Mouse (Mus musculus): ENCODE data around the gene Gm266.
A peak's percentile ranks its signal among the peaks of the same experiment; 100 is the strongest.

Gm266 gene

DNA sequence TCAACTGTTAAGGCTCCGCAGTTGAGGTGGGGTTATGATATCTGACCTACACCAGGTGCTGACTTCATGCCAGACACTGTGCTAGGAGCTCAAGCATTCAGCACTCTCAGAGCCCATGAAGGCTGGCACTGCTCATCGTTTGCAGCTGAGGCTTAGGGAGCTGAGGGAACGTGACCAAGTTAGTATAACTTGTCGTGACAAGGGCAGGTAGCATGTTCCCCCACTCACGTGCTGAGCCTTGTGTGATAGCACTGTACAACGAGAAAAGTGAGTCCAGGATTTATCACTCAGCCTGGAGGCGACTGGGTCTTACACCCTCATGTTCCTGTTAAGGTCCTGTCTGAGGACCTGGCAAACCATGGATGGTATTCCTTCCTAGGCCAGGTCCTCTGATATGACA lies 34.1 kb downstream of the Gm266 start:
- peak; percentile 90 for DNase-seq

DNA sequence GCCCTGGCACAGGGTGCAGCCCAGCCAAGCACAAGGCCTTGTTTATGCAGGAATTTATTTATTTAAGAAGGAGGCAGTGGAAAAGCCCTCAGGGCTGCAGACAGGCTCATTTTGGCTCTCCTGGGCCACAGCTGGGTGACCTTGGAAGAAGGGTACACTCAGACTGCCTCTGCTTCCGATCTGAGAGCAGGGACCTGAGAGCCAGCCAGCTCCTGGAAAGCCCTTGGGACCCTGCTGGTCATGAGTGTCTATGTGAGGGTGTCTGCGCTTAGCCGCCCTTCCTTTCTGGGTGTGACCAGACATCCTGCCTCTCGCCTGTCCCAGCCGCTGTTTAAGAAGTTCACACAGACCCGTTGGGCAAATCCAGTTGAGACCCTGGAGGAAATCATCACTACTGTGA lies 35.3 kb downstream of the Gm266 start:
- peak; percentile 99 for DNase-seq

DNA sequence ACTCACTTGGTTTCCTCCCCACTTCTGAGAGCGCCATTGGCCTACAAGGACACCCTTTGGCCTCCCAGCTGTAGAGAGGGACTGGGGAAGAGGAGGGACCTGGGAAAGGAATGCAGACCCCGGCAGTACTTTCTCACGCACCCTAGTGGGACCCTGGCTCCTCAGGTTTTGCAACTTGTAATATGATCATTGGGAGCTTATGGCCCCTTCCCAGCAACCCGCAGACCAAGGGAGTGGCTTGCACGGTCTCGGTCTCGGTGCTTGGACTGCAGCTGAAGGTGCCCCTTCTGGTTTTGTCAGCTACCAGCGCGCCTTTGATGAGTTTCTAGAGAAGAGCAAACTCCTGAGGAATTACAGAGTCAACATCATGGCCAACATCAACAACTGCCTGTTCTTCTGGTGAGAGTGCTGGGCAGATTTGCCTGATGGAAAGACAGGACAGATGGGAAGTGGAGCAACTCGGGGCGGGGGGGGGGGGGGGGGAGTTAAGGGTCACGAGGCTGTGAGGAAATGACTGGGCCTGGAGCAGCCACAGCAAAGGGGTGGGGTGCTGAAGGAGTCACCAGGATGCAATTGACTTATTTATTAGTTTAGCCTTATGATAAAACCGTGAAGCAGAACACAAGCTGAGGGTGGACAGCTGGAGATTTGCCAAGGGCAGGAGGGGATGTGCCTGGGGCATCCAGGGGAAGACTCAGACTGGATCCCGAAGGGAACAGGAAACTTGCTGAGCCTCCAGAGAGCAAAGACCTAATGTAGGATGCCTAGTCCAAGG lies 36.5 kb downstream of the Gm266 start:
- peak; percentile 97 for DNase-seq

DNA sequence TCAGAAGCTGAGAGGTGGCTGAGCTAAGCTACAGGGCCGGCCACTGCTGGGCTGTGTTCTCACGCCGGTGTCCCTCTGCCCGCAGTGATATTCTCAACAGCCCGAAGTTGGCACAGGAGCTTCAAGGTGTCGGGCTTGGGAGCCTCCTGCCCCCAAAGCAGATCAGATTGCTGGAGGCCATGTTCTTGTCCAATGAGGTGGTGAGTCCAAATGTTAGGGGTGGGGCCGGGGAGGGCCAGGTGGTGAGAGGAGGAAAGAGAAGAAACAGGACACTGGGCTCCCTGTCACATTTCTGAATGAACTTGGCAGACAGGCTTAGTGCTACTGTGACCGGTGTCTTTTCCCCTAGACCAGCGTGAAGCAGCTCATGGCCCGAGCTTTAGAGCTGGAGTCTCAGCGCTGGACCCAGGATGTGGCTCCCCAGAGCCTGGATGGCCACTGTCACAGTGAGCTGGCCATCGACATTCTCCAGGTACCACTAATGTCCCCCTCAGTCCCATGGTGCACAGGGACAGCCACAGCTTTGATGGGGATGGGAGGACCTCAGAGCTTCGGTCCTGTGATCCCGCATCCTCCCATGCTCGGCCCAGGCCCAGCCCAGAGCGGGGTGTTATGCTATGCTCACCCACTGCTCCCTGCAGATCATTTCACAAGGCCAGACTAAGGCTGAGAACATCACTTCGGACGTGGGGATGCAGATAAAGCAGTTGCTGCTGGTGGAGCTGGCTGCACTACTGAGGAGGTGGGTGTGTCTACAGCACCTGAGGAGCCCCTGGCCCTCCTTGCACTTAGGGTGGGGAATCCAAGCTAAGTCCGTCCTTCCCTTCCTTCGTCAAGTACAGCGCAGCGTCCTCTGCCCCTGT lies 37.5 kb downstream of the Gm266 start:
- peak; percentile 93 for DNase-seq

DNA sequence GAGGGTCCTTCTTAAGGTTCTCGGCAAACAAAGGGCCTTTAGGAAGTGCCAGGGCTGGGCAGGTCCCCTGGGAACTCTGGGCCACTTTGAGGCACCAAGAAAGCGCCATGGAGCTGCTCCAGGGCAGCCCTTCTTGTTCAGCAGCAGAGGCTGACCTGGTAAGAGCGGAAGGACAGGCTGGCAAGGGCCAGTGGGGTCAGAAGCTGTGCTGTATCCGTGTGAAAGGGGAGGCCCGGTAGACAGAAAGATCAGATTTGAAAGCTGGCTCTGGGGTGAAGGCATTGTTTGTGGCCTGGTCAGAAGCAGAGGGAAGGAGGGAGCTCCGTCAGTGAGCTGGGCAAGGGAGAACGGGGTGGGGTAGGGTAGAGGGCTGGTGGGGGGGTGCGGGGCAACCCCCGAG lies 38.3 kb downstream of the Gm266 start:
- DNase-seq, result peak; percentile 89

DNA sequence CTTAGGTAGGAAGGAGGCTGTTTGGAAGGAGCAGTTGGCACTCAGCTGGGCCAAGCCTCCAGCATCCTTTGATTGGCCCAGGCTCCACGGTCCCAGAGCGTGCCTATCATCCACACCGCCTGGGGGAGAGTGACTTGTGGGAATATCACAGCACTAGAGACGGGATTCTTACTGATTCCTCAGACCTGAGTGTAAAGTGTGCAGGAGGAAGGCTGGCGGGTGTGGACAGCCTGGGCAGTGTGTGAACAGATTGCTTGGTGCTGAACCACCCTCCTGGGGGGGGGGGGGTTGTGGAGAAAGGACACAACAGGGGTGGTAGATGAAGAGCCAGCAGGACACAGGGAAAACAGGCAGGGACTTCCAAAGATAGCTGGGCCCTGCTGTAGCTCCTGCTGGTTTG lies 38.9 kb downstream of the Gm266 start:
- DNase-seq, result peak; percentile 89

DNA sequence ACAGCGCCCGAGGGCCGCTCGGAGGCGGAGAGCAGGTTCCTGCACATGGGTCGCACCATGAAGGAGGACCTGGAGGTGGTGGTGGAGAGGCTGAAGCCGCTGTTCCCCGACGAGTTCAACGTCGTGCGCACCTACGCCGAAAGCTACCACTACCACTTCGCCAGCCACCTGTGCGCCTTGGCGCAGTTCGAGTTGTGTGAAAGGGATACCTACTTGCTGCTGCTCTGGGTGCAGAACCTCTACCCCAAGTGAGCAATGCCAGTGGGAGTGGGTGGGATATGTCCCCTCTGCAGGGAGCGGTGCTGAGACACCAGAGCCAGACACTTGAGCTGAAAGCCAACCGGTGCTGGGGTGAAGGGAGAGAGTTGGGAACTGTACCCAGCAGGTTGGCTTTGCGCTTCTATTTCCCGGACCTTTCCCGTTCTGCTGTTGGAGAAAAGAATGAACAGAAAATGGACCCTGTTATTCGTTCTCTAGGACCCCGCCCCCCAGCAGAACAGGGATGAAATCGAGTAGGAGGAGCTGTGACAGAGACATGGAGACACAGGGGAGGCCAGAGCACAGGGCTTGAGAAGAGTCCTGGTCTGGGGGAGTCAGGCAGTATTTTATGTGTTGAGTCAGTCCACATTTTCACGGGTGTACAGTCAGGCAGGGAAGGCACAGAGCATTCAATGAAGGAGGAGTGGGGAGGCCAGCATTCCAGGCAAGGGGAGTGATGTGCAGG lies 39.6 kb downstream of the Gm266 start:
- DNase-seq, result peak; percentile 88

DNA sequence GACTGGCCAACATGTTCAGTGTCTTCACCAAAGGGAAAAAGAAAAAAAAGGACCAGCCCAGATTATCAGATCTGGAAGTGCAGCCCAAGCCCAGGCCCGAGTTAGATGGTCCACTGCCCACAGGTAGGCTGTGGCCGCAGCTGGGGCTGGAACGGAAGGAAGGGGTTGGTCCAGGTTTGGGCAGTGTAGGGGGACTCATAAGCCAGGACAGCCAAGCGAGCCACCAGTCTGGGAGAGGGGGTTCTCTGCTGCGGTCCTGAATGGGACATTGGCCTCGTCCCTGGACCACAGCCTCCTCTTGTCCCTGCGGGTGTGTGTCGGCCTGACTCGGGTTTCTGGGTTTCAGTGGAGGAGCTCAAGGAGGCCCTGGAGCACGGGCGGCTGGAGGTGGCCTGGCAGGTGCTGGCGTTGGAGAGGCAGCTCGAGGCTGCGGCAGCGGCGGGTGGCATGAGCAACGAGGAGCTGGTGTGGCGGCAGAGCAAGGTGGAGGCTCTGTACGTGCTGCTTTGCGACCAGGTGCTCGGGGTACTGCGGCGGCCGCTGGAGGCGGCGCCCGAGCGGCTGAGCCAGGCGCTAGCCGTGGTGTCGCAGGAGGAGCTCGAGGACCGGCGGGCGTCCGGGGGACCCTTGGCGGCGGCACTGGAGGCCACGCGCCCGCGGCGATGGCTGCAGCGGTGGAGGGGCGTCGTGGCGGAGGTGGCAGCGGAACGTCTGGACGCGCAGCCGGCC lies 40.3 kb downstream of the Gm266 start:
- DNase-seq, result peak; percentile 90

DNA sequence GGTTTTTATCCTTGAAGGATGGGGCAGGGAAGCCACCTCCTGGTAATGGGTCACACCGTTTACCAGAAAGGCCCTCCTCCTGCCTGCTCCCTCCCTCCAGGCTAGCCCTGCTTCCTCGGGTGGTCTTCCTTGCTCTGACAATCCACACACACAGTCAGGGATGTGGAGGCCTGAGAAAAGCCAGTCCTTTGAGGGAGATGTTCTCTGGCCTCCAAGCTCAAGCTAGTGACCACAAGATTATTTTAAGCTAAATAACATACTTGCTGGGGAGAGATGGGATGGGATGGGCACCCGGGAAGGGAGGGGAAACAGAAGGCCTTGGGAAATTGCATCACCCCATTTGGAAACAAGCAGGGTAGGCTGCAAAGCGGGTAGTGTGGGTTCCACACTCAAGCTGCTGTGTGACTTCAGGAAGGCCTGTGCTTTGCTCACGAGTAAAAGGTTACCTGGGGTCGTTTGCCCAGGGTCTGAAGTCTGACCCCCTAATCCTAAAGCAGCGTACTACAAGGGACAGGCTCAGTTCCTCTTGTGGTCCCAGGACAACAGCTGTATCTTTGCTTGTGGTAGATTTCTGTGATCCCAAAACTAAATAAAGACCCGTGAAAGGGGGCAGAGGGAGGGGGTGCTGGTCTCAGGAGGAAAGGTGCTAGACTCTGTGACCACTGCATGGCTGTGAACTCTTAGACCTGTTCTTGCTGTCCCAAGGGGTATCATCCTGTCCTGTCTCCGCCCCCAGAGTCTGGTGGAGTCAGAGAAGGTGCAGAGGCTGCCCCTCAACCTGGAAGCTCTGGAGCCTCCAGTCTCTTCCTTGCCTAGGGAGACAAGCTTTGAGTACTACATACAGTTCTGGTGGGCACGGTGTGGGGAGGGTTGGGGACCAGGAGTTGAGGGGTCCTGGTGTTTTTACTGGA lies 41.4 kb downstream of the Gm266 start:
- DNase-seq, result peak; percentile 96

DNA sequence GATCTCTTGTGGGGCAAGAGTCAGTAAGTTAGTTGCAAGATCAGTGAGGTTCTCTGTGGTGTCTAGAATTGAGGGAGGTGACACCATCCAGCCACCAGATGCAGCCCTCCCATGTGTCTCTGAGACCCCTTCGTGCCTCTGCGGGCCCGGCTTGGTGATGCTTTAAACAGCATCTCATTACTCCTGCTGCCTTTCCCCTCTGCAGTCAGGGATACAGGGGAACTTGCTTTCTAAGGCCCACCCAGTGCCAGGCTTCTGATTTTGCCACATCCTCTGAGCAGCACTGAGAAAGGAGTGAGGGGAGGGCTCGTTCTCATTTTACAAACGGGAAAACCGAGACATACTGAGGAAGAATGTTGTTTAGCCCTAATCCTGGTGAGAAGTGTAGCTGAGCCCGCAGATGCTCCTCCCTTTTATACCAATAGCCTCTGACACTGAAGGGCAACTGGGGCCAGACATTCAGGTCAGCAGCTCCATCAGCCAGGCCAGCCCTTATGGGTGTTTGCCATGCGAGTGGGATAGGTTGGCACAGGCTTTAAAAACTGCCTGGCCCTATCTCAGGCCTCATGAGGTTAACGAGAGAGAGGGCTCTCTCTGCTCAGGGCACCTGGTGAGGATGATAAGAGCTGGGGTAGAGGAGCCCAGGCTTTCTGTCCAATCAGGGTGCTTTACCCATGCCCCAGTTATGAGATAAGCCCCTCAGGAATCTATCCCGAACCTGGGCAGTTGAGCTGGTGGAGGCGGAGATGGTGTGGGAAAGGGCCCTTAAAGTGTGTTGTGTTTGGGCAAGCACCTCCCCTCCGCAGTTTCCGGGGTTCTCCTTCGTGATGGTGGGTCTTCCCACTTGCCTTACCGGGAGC lies 42.4 kb downstream of the Gm266 start:
- DNase-seq, result peak; percentile 98

DNA sequence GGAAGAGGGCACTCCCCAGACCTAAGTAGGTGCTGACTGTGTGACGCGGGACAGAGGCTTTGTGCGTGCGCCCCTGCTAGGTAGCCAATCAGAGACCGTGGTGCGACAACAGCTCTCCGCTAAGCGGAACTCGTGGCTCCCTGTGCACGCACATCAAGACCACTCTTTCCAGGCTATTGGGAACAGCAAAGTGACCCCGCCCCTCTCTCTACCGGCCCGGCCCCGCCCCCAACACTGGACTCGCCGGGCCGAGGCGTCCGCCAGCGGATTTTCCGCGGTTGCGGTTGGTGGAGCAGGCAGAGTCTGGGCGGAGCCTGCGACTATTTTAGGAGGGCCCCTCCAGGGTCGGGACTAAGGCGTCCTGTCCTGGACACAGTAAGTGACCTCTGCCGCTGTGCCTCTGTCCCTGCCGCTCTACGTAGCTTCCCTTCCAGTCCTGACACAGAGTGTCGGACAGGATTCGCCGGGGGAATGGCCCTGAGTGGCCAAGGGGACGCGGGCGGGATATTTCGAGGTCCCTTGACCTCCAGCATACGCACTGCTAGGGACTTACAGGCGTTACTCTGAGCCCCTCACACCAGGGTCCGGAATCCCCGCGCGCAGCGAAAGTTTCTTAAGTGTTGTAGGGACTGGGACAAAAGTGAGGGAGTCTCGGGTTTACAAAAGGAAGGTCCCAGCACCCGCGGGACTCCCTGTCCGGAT lies 43.2 kb downstream of the Gm266 start, which contains the start of gene Tnfaip2:
TSS of gene Tnfaip2 (plus strand) at position 161 of the 702 bp plus-strand sequence.
- peak; percentile 99 for DNase-seq

DNA sequence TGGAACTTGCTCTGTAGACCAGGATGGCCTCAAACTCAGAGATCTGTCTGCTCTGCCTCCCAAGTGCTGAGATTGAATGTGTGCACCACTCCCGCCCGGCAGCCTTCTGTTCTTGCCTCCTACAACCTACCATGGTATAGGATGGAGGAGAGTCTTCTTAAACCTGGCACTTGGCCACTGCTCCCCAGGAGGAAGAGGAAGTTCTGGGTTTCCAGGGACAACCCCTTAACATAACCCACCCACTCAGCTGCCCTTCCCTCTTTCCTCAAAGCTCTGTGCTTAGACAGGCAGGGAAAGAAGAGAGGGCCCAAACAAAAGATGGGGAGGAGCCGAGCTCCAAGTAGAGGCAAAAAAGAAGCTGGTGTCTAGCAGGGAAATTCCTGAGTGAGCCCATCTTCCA lies 44.1 kb downstream of the Gm266 start:
- DNase-seq, result peak; percentile 95

DNA sequence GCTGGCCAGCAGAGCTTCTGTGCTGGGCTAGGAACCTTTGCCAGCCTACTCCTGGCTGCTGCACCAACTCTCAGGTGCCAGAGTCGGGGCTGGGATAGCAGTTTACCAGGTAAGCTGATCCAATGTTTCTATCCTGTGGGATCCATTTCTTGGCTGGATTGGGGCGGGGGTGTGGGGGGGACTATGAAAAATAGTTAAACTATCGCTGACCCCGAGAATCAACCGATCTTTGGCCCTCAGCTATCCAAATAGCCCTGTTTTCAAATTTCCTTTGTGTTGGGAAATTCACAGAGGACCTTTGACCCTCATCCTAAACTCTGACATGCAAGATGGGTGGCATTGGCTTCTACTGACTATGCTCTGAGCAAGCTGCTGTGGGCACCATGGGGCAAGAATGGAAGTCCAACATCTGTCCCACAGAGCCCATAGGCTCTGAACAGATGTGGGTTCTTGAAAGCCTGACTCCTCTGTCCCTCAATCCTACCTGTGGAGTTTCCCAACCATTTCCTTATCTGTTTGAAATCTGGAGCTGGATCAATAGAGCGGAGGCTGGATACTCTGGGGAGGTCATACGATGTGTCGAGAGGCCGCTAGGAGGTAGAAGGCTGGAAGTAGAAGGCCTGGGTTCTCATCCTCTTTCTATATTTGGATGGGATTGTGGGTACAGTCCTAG lies 44.8 kb downstream of the Gm266 start:
- DNase-seq, result no peak

DNA sequence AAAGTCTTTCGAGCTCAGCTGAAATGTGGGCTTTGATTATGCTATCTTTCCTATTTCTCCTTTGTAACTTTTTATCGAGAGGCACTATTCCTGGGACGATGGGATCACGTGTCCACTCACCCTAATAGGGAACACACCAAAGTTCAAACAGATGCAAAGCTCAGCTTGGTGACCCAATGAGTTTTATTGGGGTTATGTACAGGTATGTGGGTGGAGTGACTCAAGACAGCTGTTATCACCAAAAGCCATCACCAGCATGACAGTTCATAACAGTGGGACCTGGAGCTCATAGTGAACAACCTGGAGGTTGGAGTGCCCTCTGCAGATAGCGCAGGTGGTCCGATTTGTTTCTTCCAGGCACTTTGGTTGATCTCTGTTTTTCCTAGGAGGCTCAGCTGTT lies 46.8 kb downstream of the Gm266 start:
- no peak for DNase-seq

DNA sequence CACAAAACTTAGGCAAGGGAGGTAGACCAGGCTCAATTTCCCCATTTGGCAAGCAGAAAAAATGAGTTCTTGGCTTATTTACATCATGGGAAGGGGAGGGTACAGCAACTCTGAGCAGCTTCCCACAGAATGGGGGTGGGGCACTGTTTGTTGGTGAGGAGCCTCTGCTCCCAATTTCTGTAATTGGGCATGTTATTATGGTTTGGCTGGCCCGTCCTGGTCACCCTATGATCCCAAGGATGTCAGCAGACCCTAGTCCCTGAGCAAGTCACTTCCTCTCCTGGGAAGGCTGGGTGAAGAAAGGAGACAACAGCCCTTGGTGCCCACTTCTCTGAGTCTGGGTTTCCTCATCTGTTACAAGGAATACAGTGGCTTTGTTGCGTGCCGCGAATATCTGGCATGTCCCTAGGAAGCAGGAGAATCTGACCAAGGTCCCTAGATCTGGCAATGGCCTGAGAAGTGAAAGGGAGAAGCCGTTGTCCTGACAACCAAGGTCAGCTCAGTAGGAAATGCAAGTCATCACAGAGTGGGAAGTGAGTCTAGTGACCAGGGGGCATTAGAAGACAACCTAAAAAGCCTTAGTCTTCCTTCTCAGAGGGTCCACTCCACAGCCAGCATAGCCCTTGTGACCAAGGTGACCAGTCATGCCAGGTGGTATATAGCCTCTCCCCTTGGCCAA lies 48.3 kb downstream of the Gm266 start:
- peak; percentile 95 for DNase-seq

DNA sequence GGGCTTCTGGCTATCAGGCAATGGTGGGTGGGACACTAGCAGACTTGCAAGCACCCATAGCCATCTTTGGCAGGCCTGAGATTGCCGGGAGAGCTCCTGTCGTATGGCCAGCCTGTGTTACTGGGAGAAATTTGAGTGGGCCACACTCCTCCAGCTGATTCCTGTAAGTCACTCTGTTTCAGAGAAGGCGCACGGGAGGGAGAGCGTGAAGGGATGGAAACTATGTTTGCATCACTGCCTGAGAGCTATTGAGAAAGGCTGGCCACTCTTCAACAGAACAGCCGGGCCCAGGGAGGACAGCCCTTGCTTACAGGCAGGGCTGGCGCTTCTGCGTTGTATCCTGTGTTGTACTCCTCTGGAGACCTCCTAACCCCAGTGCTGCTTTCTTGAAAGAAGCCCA lies 49.0 kb downstream of the Gm266 start:
- peak; percentile 96 for DNase-seq

DNA sequence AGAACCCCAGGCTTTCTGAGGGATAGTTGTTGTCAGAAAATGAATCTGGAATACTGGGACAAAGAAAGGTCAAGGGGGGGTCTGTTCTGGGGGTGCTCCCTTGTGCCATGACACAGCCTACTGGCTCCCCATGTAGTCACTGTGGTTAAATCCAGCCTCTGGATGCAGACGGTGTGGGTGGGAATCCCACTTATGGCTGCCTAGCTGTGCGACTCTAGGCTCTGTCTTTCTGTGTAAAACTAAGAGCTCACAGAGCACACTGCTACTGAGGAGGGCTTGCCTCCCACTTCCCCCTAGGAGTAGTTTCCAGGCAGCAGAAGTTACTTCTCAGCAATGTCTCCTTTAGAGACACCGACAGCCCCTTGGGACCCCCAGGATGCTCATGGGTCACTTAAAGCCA lies 49.5 kb downstream of the Gm266 start:
- DNase-seq, result no peak

DNA sequence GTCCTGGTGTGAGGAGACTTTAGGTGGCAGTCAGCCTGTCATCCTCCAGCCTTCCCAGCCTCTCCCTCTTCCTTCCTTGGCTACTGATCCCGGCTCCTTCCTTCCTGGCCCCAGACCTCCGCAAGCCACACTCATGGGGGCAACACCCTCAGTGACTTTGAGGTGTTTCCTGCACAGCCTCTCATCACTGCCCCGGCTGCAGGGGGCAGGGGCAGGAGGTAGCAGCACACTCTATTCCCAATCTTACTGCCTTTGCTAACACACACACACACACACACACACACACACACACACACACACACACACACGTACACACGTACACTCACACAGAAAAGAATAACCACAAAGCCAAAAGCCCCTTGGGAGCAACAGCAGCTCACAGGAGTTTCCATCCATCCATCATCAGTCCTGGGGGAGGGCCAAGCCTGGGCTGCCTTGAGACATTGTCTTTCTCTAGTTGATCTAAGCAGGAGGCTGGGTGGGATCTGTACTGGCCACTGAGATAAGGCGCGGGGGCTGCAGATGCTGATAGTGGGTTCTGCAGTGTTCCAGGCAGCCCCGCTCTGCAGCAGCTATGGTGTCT lies 50.8 kb downstream of the Gm266 start:
- peak; percentile 94 for DNase-seq
